Mouse (Mus musculus) midbrain, embryonic 14.5 days (tissue): ENCODE measurements around the gene Fbxo44. TPM values are rescaled to one million over a fixed set of nuclear protein-coding genes. Genes with fewer than 3 reads are reported as not detected.
"Not testable (repeated sequence)": the region's sequence is repeated elsewhere in the genome, so short reads cannot be mapped to it uniquely, and the experiment has no call there.

Source experiments
- ATAC-seq: fragments of 200-750 bp; cut with Nextera tagmentation; 2 replicates; pipeline ENCODE4 v1.8.0; 2017; ENCODE audit warnings: moderate number of reproducible peaks, moderate library complexity; ENCODE audit not compliant: low FRiP score, low TSS enrichment
- DNase-seq: peaks from one replicate; pipeline ENCODE4 v3.0.0-alpha.2; 2015
- H3K27ac ChIP-seq: fragments of 300-500 bp; sonication (generic); replicated peaks from 2 replicates; pipeline ENCODE4 v1.5.1; 2014; ENCODE audit warnings: mild to moderate bottlenecking, low read depth, low read length, moderate library complexity
- H3K27me3 ChIP-seq: fragments of 300-500 bp; sonication (generic); 2 replicates; pipeline ENCODE4 v1.6.1; 2014; ENCODE audit warnings: low read length, control low read depth, mixed read lengths; ENCODE audit not compliant: control insufficient read depth, insufficient read depth
- H3K36me3 ChIP-seq: fragments of 300-500 bp; sonication (generic); 2 replicates; pipeline ENCODE4 v1.6.1; 2014; ENCODE audit warnings: low read length, control low read depth; ENCODE audit not compliant: control insufficient read depth, insufficient read depth
- H3K4me1 ChIP-seq: fragments of 300-500 bp; sonication (generic); 2 replicates; pipeline ENCODE4 v1.6.1; 2014; ENCODE audit warnings: mild to moderate bottlenecking, antibody characterized with exemption, low read length, control low read depth; ENCODE audit not compliant: control insufficient read depth, insufficient read depth
- H3K4me2 ChIP-seq: fragments of 300-500 bp; sonication (generic); 2 replicates; pipeline ENCODE4 v1.6.1; 2014; ENCODE audit warnings: mild to moderate bottlenecking, low read length, moderate library complexity
- H3K4me3 ChIP-seq: fragments of 300-500 bp; sonication (generic); replicated peaks from 2 replicates; pipeline ENCODE4 v1.5.1; 2014; ENCODE audit warnings: low read depth, low read length
- H3K9ac ChIP-seq: fragments of 300-500 bp; sonication (generic); replicated peaks from 2 replicates; pipeline ENCODE4 v1.6.1; 2014; ENCODE audit warnings: mild to moderate bottlenecking, low read length, moderate library complexity
- H3K9me3 ChIP-seq: fragments of 300-500 bp; sonication (generic); 2 replicates; pipeline ENCODE4 v1.6.1; 2016; ENCODE audit warnings: low read length, control low read depth, mixed read lengths; ENCODE audit not compliant: control insufficient read depth
- WGBS: fragments of 180-500 bp; shearing (Covaris S2); extraction: QIAGEN DNeasy Blood & Tissue Kit; methylation state at CpG from one replicate; pipeline ENCODE4 v1.1.7; 2014; 5-methylcytosine and 5-hydroxymethylcytosine counted together
- polyA plus RNA-seq: library from polyadenylated mRNA; unstranded; fragments of >200 nt; fragmentation: Nextera tagmentation; extraction: Ambion mirVana; gene quantifications from 2 replicates; pipeline ENCODE4 v1.2.1, GENCODE M21; 2014

The Fbxo44 gene
- 102 and 106 TPM in 2 replicates for polyA plus RNA-seq

DNA sequence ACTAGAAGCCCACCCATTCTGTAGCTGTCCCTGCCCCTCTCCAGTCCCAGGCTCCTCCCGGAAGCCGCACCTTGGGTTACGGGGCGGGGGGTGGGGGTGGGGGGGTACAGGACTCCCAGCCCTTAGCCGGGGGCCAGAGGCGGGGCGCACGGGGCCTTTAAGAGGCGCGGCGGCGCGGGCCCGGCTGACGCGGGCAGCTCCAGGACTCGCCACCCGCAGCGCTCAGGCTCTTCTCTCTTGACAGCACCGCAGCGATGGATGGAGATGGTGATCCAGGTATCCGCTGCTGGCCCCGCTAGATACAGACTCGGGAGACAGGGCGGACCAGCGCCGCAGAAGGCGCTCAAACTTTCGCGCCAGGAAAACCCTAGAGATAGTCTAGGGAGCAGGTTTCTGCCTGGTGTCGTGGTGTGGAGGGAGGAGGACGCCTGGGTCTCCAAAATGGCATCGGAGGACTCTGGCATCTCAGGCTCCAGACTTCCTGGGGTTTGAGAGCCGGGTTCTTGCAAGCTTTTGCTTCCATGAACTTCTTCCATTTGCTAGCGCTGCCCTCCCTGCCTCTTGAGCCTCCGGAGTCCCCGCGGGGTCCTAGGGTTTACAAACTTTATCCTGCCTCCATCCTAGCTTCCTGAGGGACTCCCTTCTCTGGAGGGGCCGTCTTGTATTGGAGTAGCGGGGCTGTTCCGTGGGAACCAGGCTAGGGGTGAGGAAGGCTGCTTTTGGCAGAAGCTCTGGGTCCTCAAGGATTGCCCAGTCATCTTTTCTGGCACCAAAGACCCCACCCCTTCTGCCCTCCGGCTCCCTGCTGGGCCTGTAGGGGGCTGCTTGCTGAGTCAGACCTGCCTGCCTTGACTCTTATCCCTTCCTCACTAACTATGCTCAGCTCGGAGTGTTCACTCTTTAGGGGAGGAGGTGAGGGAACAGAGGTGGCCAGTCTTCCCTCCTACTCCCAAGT lies at the start of gene Fbxo44, which contains the start of gene Fbxo2:
Fbxo44 (minus strand) TSS at position 47 of the 955 bp plus-strand sequence.
Fbxo2 (plus strand) TSS at position 186 of the 955 bp plus-strand sequence.
- WGBS, result under 1% methylated on average over 43 of the region's 43 CpGs
- peak within 1 kb of the TSS; percentile 90 for H3K9ac ChIP-seq
- H3K4me3 ChIP-seq, result peak within 1 kb of the TSS; percentile 76
- peak within 1 kb of the TSS; percentile 82 for H3K4me2 ChIP-seq
- no peaks in the 10 kb centered on the region for H3K9me3 ChIP-seq
- H3K4me1 ChIP-seq, result peaks cover 30% of the 10 kb centered on the region
- peak; percentile 66 for ATAC-seq
- peak within 1 kb of the TSS; percentile 92 for H3K27ac ChIP-seq
- peak; percentile 81 for DNase-seq
- H3K36me3 ChIP-seq, result peaks cover 26% of the 10 kb centered on the region
- H3K27me3 ChIP-seq, result peaks cover 40% of the 10 kb centered on the region

DNA sequence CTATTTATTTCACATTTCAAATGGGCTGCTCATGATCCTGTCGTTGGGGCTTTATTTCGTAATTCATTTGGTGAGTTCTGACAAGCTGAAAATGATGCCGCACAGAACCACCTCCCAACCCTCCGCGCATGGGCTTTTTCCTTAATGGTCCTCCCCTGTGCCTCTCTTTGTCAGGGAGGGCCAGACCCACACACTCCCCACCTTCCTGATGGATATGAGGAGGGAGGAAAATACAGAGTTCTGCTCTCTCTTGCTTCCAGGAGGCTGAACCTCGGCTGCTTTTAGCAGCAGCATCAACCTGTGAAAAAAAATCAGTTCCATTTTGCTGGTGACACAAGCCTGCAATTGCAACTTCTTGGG lies 44.6 kb upstream of the Fbxo44 start:
- no peaks in the 10 kb centered on the region for H3K27me3 ChIP-seq
- DNase-seq, result no peak
- no peaks in the 10 kb centered on the region for H3K9me3 ChIP-seq
- H3K4me3 ChIP-seq, result no peak overlapping the region
- no peak for ATAC-seq
- no peak overlapping the region for H3K4me2 ChIP-seq
- H3K36me3 ChIP-seq, result no peaks in the 10 kb centered on the region
- no peak overlapping the region for H3K9ac ChIP-seq
- H3K27ac ChIP-seq, result 0 out of 2 replicates have a peak overlapping the region, but pooled peaks have one; percentile 52
- peaks cover 6% of the 10 kb centered on the region; the same call in 1 of the 2 replicates for H3K4me1 ChIP-seq
- WGBS, result 39% methylated on average over 6 of the region's 6 CpGs

DNA sequence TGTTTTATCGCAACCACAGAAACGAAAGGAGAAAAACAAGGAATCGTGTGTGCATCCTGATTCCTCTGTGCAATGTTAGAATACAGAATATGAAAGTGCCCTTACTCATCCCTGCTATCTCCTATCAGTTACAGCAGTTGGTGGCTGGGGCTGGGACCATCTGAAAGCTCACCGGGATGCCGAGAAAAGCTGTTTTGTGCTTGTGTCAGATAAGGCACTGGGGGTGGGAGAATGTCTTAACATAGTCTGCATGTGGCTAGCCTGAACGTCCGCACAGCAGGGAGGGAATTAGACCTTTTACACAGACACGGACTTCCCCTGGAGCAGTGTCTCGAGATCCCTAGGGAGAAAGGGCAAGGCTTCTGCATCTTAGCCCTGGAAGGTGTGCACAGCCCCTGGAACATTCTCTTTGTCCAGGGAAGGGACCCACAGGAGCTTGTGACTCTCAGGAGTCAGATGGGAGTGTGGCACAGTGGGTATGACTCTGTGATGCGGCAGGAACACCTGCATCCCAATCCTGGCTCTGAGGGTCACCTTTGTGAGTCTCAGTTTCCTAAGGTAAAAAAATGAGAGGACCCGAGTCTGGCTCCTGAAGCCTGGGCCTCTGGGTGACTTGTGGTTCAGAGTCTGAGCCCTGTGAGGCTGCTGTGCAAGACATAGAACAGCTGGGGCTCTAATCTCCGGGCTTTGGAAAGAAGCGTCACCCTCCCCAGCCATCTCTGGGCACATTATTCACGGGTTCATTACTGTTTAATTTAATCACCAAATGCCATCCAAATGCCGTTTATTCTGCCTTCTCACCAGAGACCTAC lies 44.0 kb upstream of the Fbxo44 start:
- Histone ChIP-seq H3K27ac (peak overlapping the region; percentile 52; the same call in 1 of the 2 replicates), H3K9ac (no peak overlapping the region)
- ATAC-seq, result no peak

DNA sequence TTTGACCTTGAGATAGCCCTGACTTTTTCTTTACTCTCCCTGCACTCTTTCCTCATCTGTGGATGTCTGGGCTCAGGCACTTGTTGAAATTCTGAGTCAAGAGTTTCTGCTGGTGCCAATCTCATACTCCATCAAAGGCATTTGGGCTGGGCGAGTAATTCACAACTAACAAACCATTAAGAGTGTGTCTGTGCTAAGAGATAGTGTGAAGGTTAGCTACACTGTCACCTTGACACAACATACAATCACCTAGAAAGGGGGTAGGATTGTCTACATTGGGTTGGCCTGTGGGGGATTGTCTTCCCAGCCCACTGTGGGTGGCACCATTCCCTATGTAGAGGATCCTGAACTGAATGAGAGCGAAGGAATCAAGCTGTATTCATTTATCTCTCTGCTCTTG lies 43.3 kb upstream of the Fbxo44 start:
- H3K36me3 ChIP-seq, result no peaks in the 10 kb centered on the region
- no peak overlapping the region for H3K4me2 ChIP-seq
- H3K9ac ChIP-seq, result no peak overlapping the region
- no peaks in the 10 kb centered on the region for H3K27me3 ChIP-seq
- no peak overlapping the region for H3K27ac ChIP-seq
- no peak overlapping the region for H3K4me3 ChIP-seq
- DNase-seq, result no peak
- H3K4me1 ChIP-seq, result peaks cover 13% of the 10 kb centered on the region
- no peak for ATAC-seq
- WGBS, result 96% methylated on average over 2 of the region's 2 CpGs
- no peaks in the 10 kb centered on the region for H3K9me3 ChIP-seq

More for the DNA sequence above, 44.0 kb upstream of the Fbxo44 start:
- DNase-seq, result no peak
- no peaks in the 10 kb centered on the region for H3K27me3 ChIP-seq
- WGBS, result 39% methylated on average over 15 of the region's 15 CpGs
- H3K4me3 ChIP-seq, result no peak overlapping the region
- H3K4me2 ChIP-seq, result no peak overlapping the region
- no peaks in the 10 kb centered on the region for H3K9me3 ChIP-seq
- H3K36me3 ChIP-seq, result no peaks in the 10 kb centered on the region
- H3K4me1 ChIP-seq, result peaks cover 6% of the 10 kb centered on the region; the same call in 1 of the 2 replicates

DNA sequence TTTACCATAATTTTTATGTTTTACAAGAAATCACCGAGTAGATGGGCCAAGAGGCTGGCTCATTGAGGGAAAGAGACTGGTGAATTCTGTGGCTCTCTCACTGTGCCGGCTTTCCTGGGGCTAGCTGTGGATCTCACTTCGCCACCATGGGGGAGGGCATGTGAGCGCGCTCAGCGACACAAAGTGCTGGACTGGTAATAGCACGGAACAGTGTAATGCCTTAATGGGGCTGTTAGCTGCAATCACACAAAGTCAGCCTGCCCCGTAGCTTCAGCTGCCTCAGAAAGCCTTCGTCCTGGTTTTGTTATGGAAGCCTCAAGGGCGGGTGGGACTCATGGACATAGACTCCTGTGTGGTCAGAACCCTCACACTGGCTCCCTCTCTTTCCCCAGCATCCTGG lies 38.4 kb upstream of the Fbxo44 start:
- H3K36me3 ChIP-seq, result no peaks in the 10 kb centered on the region
- H3K27ac ChIP-seq, result no peak overlapping the region
- peaks cover 14% of the 10 kb centered on the region; the same call in 1 of the 2 replicates for H3K4me1 ChIP-seq
- no peak overlapping the region for H3K4me2 ChIP-seq
- ATAC-seq (no peak), DNase-seq (no peak)
- no peaks in the 10 kb centered on the region for H3K9me3 ChIP-seq
- no peaks in the 10 kb centered on the region for H3K27me3 ChIP-seq
- H3K9ac ChIP-seq, result no peak overlapping the region
- no peak overlapping the region for H3K4me3 ChIP-seq
- WGBS, result 35% methylated on average over 10 of the region's 10 CpGs

DNA sequence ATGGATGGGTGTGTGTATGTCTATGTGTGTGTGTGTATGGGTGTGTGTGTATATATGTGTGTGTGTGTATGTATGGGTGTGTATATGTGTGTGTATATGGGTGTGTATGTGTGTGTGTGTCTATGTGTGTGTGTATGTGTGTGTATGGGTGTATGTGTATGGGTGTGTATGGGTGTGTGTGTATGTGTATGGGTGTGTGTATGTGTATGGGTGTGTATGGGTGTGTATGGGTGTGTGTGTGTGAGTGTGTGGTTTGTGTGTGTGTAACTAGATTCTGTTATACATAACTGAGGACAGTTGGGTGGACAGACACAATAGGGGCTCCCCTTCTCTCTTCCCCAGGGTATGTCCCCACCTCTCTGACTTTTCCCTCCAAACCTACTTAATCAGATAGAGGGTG lies 34.1 kb upstream of the Fbxo44 start:
- H3K4me2 ChIP-seq, result no peak overlapping the region
- no peaks in the 10 kb centered on the region for H3K36me3 ChIP-seq
- H3K27me3 ChIP-seq, result no peaks in the 10 kb centered on the region
- peaks cover 28% of the 10 kb centered on the region for H3K4me1 ChIP-seq
- no peak overlapping the region for H3K4me3 ChIP-seq
- no peaks in the 10 kb centered on the region for H3K9me3 ChIP-seq
- no peak overlapping the region for H3K27ac ChIP-seq
- ATAC-seq, result no peak
- H3K9ac ChIP-seq, result no peak overlapping the region
- no peak for DNase-seq

DNA sequence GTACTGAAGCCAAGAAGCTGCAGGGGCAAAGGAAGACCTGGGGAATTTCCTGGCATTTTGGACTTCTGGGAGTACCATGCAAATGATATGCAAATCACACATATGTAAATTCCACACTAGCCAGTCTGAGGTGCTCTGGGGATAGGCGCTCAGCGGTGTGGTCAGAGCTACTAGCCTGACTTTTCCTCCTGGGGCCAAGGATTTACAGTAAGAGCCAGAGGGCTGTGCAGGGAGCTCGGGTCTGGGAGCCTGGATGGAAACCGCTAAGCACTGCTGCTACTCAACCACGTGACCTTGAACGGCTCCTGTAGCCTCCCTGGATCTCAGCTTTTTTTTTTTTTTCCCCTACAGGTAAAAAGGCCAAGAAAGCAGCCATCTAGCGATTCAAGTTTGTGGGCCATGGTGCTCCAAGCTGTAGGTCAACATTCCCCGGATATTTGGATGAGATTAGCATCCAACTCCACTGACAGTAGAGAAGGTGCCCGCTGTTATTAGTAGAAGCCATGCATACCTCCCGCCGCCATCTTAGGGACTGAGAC lies 32.5 kb upstream of the Fbxo44 start:
- DNase-seq (peak; percentile 59), ATAC-seq (peak; percentile 18; the same call in 1 of the 2 replicates)
- H3K4me1 ChIP-seq, result peaks cover 18% of the 10 kb centered on the region; the same call in 1 of the 2 replicates
- 28% methylated on average over 11 of the region's 11 CpGs for WGBS
- H3K4me2 ChIP-seq, result no peak overlapping the region
- H3K4me3 ChIP-seq, result no peak overlapping the region
- no peaks in the 10 kb centered on the region for H3K9me3 ChIP-seq
- no peak overlapping the region for H3K9ac ChIP-seq
- no peaks in the 10 kb centered on the region for H3K36me3 ChIP-seq
- 0 out of 2 replicates have a peak overlapping the region, but pooled peaks have one; percentile 6 for H3K27ac ChIP-seq
- no peaks in the 10 kb centered on the region for H3K27me3 ChIP-seq

DNA sequence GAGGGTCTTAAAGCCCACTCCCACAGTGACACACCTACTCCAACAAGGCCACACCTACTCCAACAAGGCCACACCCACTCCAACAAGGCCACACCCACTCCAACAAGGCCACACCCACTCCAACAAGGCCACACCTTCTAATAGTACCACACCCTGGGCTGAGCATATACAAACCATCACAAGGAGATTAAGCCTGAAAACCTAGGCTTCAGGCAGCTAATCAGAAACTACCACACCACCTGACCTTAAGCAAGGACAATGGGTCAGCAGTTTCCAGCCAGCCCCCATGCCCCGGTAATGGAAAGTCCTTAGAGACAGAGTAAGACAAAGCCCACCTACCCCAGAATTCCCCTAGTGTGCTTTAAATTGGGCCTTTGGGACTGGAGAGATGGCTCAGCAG lies 28.5 kb upstream of the Fbxo44 start:
- 78% methylated on average over 1 of the region's 1 CpGs for WGBS
- not testable (repeated sequence) for H3K4me2 ChIP-seq, H3K9me3 ChIP-seq, H3K27me3 ChIP-seq, H3K27ac ChIP-seq, H3K4me3 ChIP-seq, H3K9ac ChIP-seq, ATAC-seq, H3K36me3 ChIP-seq, DNase-seq
- H3K4me1 ChIP-seq, result peaks cover 18% of the 10 kb centered on the region
